Mouse (Mus musculus) MEL (cell line): ENCODE results near the gene Myh6.

Experiments
- E2F4 ChIP-seq: IDR thresholded peaks from 2 replicates; pipeline ENCODE4 v1.6.1; 2011; ENCODE audit warnings: low read depth, low read length, improper control_type of control experiment, borderline replicate concordance
- POLR2A ChIP-seq, 2 experiments: IDR thresholded peaks; 2 replicates each; pipeline ENCODE4 v1.6.1; 2011 to 2012; ENCODE audit warnings: low read length in 2 of 2, mild to moderate bottlenecking in 2 of 2, control low read depth in 1 of 2, improper control_type of control experiment in 1 of 2, low read depth in 1 of 2, moderate library complexity in 1 of 2; ENCODE audit not compliant: control insufficient read depth in 1 of 2, insufficient read depth in 1 of 2, poor library complexity in 1 of 2

DNA sequence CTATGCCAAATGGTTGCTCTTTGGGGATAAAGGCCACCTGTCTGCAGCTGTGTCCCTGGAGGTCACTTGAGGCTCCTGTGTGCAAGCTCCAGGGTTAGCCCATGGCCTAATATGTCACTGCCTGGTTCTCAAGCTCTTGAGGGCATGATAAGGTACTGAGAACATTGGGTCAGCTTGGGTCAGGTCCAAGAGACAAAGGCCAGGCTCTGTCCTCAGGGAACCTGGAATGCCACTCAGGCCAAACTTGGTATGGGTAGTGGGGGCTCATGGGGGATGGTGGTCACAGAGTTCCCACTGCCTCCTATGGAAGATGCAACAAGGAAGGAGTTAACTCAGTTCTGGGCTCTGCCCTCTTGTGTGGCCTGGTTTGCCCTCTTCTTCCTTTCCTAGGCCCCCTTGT, 1.6 kb upstream of the Myh6 start:
- TF ChIP-seq E2F4, result no peak
- TF ChIP-seq POLR2A (IDR thresholded peaks at IDR 0.05; ENCODE audit: control insufficient read depth in 1 of 2, insufficient read depth in 1 of 2, low read depth in 1 of 2, low read length in 2 of 2, poor library complexity in 1 of 2), result no peak
